Mouse (Mus musculus) olfactory bulb, adult 2 months (tissue): ENCODE results near the gene Gstm4.
A peak's percentile ranks its signal among the peaks of the same experiment; 100 is the strongest.

Experiments
- CTCF ChIP-seq: fragments of 200-500 bp; IDR thresholded peaks from 2 replicates; pipeline ENCODE4 v1.5.1; 2012; ENCODE audit warnings: low read depth, mild to moderate bottlenecking, low read length, moderate library complexity; ENCODE audit not compliant: insufficient read depth
- POLR2A ChIP-seq: fragments of 200-500 bp; IDR thresholded peaks from 2 replicates; pipeline ENCODE4 v1.6.1; 2012; ENCODE audit warnings: mild to moderate bottlenecking, low read depth, low read length, moderate library complexity; ENCODE audit not compliant: insufficient read depth

DNA sequence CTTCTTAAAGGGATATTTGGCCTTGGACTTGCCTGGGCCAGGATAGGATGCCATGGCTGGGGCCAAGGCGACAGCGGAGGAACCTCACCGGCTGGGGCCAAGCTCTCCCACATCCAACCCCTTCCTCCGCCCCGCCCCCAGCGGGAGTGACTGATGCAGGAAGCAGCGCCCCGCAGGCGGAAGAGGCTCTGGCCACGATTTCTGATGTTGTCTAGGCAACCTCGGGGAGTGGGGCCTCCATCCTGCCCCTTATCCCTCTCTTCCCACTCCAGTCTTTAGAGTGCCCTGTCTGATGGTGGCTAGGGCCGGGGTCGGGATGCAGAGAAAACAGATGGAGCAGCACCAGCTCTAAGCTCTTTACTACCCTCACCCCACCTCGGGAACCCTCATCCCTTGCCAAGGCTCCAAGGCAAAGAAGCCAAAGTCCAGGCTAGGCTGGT is 40.6 kb upstream of the Gstm4 start:
- TF ChIP-seq CTCF (0 out of 2 replicates have a peak, but pooled peaks have one; percentile 15), POLR2A (peak; percentile 62)
